8 mouse cellular contexts compared by ENCODE assay signal in genomic region chr7:110769094-110769493, GRCm38 (mm10). TPM values are rescaled to one million over a fixed set of nuclear protein-coding genes. Genes with fewer than 3 reads are reported as not detected.
A peak's percentile ranks its signal among the peaks of the same experiment; 100 is the strongest.
DNase-seq lines count a peak whose midpoint lies in the region; ATAC-seq and TF ChIP-seq lines count a peak whose summit lies in the region.

No protein-coding gene starts in this region.

- H3K27me3 ChIP-seq in lung, postnatal 0 days (replicated peaks; ENCODE audit: insufficient read depth, low read length) = no peaks in the 10 kb centered on the region; the same call in 1 of the 2 replicates

- WGBS in lung, postnatal 0 days = 44% methylated on average over 4 of the region's 4 CpGs

- ATAC-seq in CD4-positive, CD25-positive, alpha-beta regulatory T cell, adult 4 months = peak; percentile 80
- peak; percentile 79 for ATAC-seq in activated CD4-positive, CD25-positive, alpha-beta regulatory T cell, adult 4 months
- ATAC-seq in lung, postnatal 0 days = peak; percentile 46

- peak; percentile 59 to 62 for DNase-seq in heart, adult 9 months (ENCODE audit: low spot score in 2 of 2)
- DNase-seq in kidney, adult 9 months = peak; percentile 66
- peak; percentile 45 for DNase-seq in lung, postnatal 0 days (ENCODE audit: low spot score)
- peak; percentile 41 to 52 for DNase-seq in spleen, adult 18-20 months
- no peak for DNase-seq in left cerebral cortex, postnatal 4 days
- no peak for DNase-seq in ovary, postnatal 36 days (ENCODE audit: low spot score)

- H3K4me3 ChIP-seq in lung, postnatal 0 days (ENCODE audit: low read depth, low read length) = peak overlapping the region; percentile 51

- no peaks in the 10 kb centered on the region for H3K9me3 ChIP-seq in lung, postnatal 0 days (ENCODE audit: low read length)

- intact Hi-C loops in left cerebral cortex, postnatal 4 days (cut with DNase I) = no loop called here

- peak overlapping the region; percentile 52; the same call in 1 of the 2 replicates for H3K9ac ChIP-seq in lung, postnatal 0 days (replicated peaks; ENCODE audit: low read depth)

- H3K4me1 ChIP-seq in lung, postnatal 0 days (ENCODE audit: insufficient read depth, low read depth, low read length) = peaks cover 5% of the 10 kb centered on the region; the same call in 1 of the 2 replicates

- no peak for TF ChIP-seq CTCF in lung, postnatal 0 days (IDR thresholded peaks at IDR 0.05)

- no peaks in the 10 kb centered on the region for H3K36me3 ChIP-seq in lung, postnatal 0 days (ENCODE audit: insufficient read depth, low read length)

- TF ChIP-seq EP300 in lung, postnatal 0 days (IDR thresholded peaks at IDR 0.05) = no peak

- peak overlapping the region; percentile 47; the same call in 1 of the 2 replicates for H3K27ac ChIP-seq in lung, postnatal 0 days (ENCODE audit: low read length)

- peak overlapping the region; percentile 98 for H3K4me2 ChIP-seq in lung, postnatal 0 days (replicated peaks; ENCODE audit: low read depth, low read length)

RNA-seq across cellular contexts. Expression of gene Ampd3, which starts 1.1 kb away (rescaled TPM):
- polyA plus RNA-seq in CD4-positive, CD25-positive, alpha-beta regulatory T cell, adult 4 months (2017; shearing (Covaris generic)) = 1 to 10 TPM; 2.9 to 4.5 TPM
- polyA plus RNA-seq in activated CD4-positive, CD25-positive, alpha-beta regulatory T cell, adult 4 months (2017; shearing (Covaris generic)) = 1 to 10 TPM; 3.7 to 3.9 TPM
- polyA plus RNA-seq in lung, postnatal 0 days (2015; fragmentation: Nextera tagmentation; extraction: Ambion mirVana) = 5.0 and 5.2 TPM in 2 replicates
- 10 to 100 TPM; 18.5 to 19.5 TPM for total RNA-seq in left cerebral cortex, postnatal 4 days (2021)

Comparison
In these comparisons a context has a peak if more than half of its experiments do, and no peak if none do; other contexts are left out.
1. DNase-seq: peak in heart, adult 9 months (2 of 2), kidney, adult 9 months (single experiment), lung, postnatal 0 days (single experiment) and spleen, adult 18-20 months (2 of 2); none in left cerebral cortex, postnatal 4 days (single experiment) and ovary, postnatal 36 days (single experiment).
2. Peak in every context shown above with its lines, with median percentiles within 50 percentile points of each other: ATAC-seq.